Comparison of ENCODE assay signal across 11 mouse cellular contexts in genomic region chr7:78500863-78501262, GRCm38 (mm10).
"Had no signal": no experiment of that assay in that cellular context is flagged by ENCODE, and none has a peak within 500 bp of the region (broad histone marks: within the 10 kb centered on the region; RNA-seq: fewer than 3 reads in every experiment).

No protein-coding gene starts in this region.

- H3K27me3 ChIP-seq: liver, embryonic 13.5 days had no signal

- H3K27ac ChIP-seq: kidney, postnatal 0 days; liver, embryonic 13.5 days; stomach, postnatal 0 days had no signal

- H3K4me3 ChIP-seq: liver, embryonic 13.5 days had no signal

- H3K4me1 ChIP-seq: liver, embryonic 13.5 days had no signal

- DNase-seq: kidney, adult 18-20 months; kidney, postnatal 25 days; liver, embryonic 13.5 days; lung, adult 2 months; lung, postnatal 14 days; lung, postnatal 4 days; midbrain, embryonic 14.5 days; right cerebral cortex, postnatal 4 days; thymus, postnatal 36 days had no signal
